Mouse (Mus musculus): ENCODE measurements around the gene Ppp1r9b.

DNA sequence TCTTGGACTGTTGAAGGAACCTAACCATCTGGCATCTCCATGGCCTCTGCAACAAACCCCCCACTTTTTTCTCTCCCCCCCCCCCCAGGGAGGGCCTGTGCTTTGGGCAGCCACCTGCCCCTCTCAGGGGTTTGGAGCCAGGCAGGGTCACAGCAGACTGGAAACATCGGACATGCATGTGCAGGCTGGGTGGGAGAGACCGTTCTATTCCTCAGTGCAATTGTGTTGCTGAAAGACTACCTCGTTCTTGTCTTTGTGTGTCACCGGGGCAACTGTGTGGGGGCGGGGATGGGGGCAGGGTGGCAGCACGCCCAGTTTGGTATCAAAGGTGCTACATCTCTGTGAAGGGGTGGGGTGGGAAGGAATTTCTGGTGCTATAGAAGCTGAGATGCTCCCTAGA, 38.7 kb upstream of the Ppp1r9b start:
- no peak for TF ChIP-seq CTCF (IDR thresholded peaks at IDR 0.05; ENCODE audit: insufficient read depth, low read depth, low read length)
- no peak for TF ChIP-seq POLR2A (IDR thresholded peaks at IDR 0.05; ENCODE audit: insufficient read depth, low read depth, low read length)
